26 mouse cellular contexts compared by ENCODE assay signal in genomic region chr4:94106941-94107340, GRCm38 (mm10).
"Had no signal": no experiment of that assay in that cellular context is flagged by ENCODE, and none has a peak within 500 bp of the region (broad histone marks: within the 10 kb centered on the region; RNA-seq: fewer than 3 reads in every experiment).

No protein-coding gene starts in this region.

- H3K4me2 ChIP-seq: heart, embryonic 13.5 days; heart, embryonic 15.5 days; hindbrain, embryonic 13.5 days; hindbrain, embryonic 15.5 days; kidney, embryonic 15.5 days; limb, embryonic 13.5 days; limb, embryonic 15.5 days; liver, embryonic 12.5 days had no signal

- H3K9me3 ChIP-seq: heart, embryonic 10.5 days; heart, embryonic 13.5 days; heart, embryonic 15.5 days; hindbrain, embryonic 13.5 days; hindbrain, embryonic 15.5 days; kidney, embryonic 15.5 days; limb, embryonic 13.5 days; limb, embryonic 15.5 days; liver, embryonic 12.5 days had no signal

- H3K4me1 ChIP-seq: heart, embryonic 10.5 days; heart, embryonic 13.5 days; heart, embryonic 15.5 days; hindbrain, embryonic 13.5 days; hindbrain, embryonic 15.5 days; kidney, embryonic 15.5 days; limb, embryonic 13.5 days; limb, embryonic 15.5 days; liver, embryonic 12.5 days had no signal

- DNase-seq: gastrocnemius, postnatal 14 days; gastrocnemius, postnatal 36 days; heart, adult 18-20 months; heart, postnatal 14 days; heart, postnatal 36 days; kidney, adult 11 months; kidney, adult 2 months; kidney, adult 9 months; kidney, postnatal 14 days; kidney, postnatal 36 days; layer of hippocampus, adult 9-11 months; layer of hippocampus, postnatal 36 days; left cerebral cortex, postnatal 4 days had no signal

- H3K9ac ChIP-seq: heart, embryonic 13.5 days; heart, embryonic 15.5 days; hindbrain, embryonic 13.5 days; hindbrain, embryonic 15.5 days; kidney, embryonic 15.5 days; limb, embryonic 13.5 days; limb, embryonic 15.5 days; liver, embryonic 12.5 days; liver, embryonic 14.5 days had no signal

- ATAC-seq: hindbrain, postnatal 0 days; intestine, embryonic 16.5 days; liver, embryonic 12.5 days had no signal

- H3K36me3 ChIP-seq: heart, embryonic 10.5 days; heart, embryonic 13.5 days; heart, embryonic 15.5 days; hindbrain, embryonic 13.5 days; hindbrain, embryonic 15.5 days; kidney, embryonic 15.5 days; limb, embryonic 13.5 days; limb, embryonic 15.5 days; liver, embryonic 12.5 days had no signal

- H3K27me3 ChIP-seq: heart, embryonic 13.5 days; heart, embryonic 15.5 days; hindbrain, embryonic 13.5 days; hindbrain, embryonic 15.5 days; kidney, embryonic 15.5 days; limb, embryonic 15.5 days; liver, embryonic 12.5 days had no signal

- H3K27ac ChIP-seq: heart, embryonic 10.5 days; heart, embryonic 13.5 days; heart, embryonic 15.5 days; hindbrain, embryonic 13.5 days; hindbrain, embryonic 15.5 days; hindbrain, postnatal 0 days; kidney, embryonic 15.5 days; kidney, postnatal 0 days; limb, embryonic 13.5 days; limb, embryonic 15.5 days; liver, embryonic 12.5 days; liver, embryonic 14.5 days had no signal

- H3K4me3 ChIP-seq: heart, embryonic 10.5 days; heart, embryonic 13.5 days; heart, embryonic 15.5 days; hindbrain, embryonic 13.5 days; hindbrain, embryonic 15.5 days; kidney, embryonic 15.5 days; limb, embryonic 13.5 days; limb, embryonic 15.5 days; liver, embryonic 12.5 days had no signal
